Mouse (Mus musculus) small intestine, adult 2 months (tissue): ENCODE results near the gene Vmn1r195. TPM values are rescaled to one million over a fixed set of nuclear protein-coding genes. Genes with fewer than 3 reads are reported as not detected.

ENCODE experiments used
- H3K27ac ChIP-seq: fragments of 200-500 bp; 2 replicates; pipeline ENCODE4 v1.5.1; 2012; ENCODE audit warnings: low read depth, low read length, control low read depth, inconsistent platforms; ENCODE audit not compliant: insufficient read depth
- H3K27me3 ChIP-seq: fragments of 200-500 bp; 2 replicates; pipeline ENCODE4 v1.6.1; 2012; ENCODE audit warnings: mild to moderate bottlenecking, moderate library complexity, low read length, inconsistent platforms; ENCODE audit not compliant: control insufficient read depth, insufficient read depth
- H3K36me3 ChIP-seq: fragments of 200-500 bp; 2 replicates; pipeline ENCODE4 v1.6.1; 2012; ENCODE audit warnings: mild to moderate bottlenecking, low read length, control low read depth, inconsistent platforms; ENCODE audit not compliant: control insufficient read depth, insufficient read depth
- H3K4me1 ChIP-seq: fragments of 200-500 bp; 2 replicates; pipeline ENCODE4 v1.6.1; 2012; ENCODE audit warnings: low read length, inconsistent platforms, mixed read lengths; ENCODE audit not compliant: control insufficient read depth, insufficient read depth, insufficient read length
- H3K4me3 ChIP-seq: fragments of 200-500 bp; 2 replicates; pipeline ENCODE4 v1.5.1; 2012; ENCODE audit warnings: low read depth, mild to moderate bottlenecking, control low read depth, inconsistent platforms, low read length, moderate library complexity
- CTCF ChIP-seq: fragments of 200-500 bp; IDR thresholded peaks from 2 replicates; pipeline ENCODE4 v1.5.1; 2012; ENCODE audit warnings: low read depth, mild to moderate bottlenecking, control low read depth, inconsistent platforms, low read length, moderate library complexity, mixed read lengths; ENCODE audit not compliant: insufficient replicate concordance, insufficient read length; ENCODE audit errors: extremely low read depth
- POLR2A ChIP-seq: fragments of 200-500 bp; IDR thresholded peaks from 2 replicates; pipeline ENCODE4 v1.6.1; 2012; ENCODE audit warnings: low read depth, mild to moderate bottlenecking, control low read depth, inconsistent platforms, low read length, moderate library complexity
- WGBS: fragments of 180-500 bp; shearing (Covaris S2); methylation state at CpG from one replicate; pipeline ENCODE4 v1.1.7; 2018; 5-methylcytosine and 5-hydroxymethylcytosine counted together
- polyA plus RNA-seq: library from polyadenylated mRNA; depleted of rRNA; stranded (reverse); fragments of >200 nt; gene quantifications from 2 replicates; pipeline ENCODE4 v1.2.3, GENCODE M21; 2012; rRNA removed

Gene Vmn1r195
- polyA plus RNA-seq, 1 experiment = not detected

DNA sequence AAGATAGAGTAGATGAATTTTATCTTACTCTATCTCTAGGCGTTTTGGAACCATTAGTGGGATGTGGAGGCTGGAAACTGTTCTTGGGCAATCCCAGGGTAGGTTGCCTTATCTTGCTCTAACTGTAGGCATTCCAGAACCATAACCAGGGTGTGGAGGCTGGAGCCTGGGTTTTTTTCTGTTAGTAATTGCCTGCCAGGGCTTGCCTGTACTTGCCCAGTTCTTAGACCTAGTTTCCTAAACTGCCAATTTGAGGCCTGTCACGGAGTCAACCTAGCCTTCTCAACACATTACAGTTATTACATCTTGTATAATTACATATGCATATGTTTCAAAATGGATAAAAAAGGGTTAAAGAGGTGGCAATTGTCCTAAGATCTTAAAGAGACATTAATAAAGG lies 47.0 kb downstream of the Vmn1r195 start:
- Histone ChIP-seq H3K36me3 (no peaks in the 10 kb centered on the region), H3K4me3 (no peak overlapping the region), H3K27me3 (no peaks in the 10 kb centered on the region), H3K4me1 (peaks cover 17% of the 10 kb centered on the region; the same call in 1 of the 2 replicates), H3K27ac (no peak overlapping the region)
- whole genome bisulfite sequencing = 44% methylated on average over 2 of the region's 2 CpGs
- TF ChIP-seq POLR2A = no peak
- TF ChIP-seq CTCF = no peak

DNA sequence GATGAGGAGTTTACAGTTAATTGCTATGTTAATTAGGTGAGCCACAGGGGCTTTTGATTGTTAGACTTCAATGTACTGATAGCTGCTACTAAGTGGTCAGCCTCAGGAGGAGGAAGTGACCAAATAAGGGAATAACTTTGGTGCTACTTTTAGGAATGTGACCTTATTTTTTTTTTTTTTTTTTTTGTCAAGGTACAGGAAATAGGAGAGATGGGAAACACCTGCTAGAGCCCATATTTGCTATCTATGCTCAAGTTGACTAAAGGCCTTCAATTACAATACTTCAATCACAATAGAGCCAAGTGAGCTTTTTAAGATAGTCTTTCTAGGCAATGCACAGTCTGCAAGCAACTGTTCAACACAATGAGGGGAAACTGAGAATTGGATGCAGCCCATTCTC lies 49.8 kb downstream of the Vmn1r195 start:
- H3K4me3 ChIP-seq = no peak overlapping the region
- H3K36me3 ChIP-seq = no peaks in the 10 kb centered on the region
- H3K27me3 ChIP-seq = no peaks in the 10 kb centered on the region
- TF ChIP-seq CTCF (no peak), POLR2A (no peak)
- no peak overlapping the region for H3K27ac ChIP-seq
- peaks cover 13% of the 10 kb centered on the region; the same call in 1 of the 2 replicates for H3K4me1 ChIP-seq

- peaks cover 4% of the 10 kb centered on the region; the same call in 1 of the 2 replicates for H3K4me1 ChIP-seq
- no peaks in the 10 kb centered on the region for H3K27me3 ChIP-seq
- H3K27ac ChIP-seq = no peak within 1 kb of the TSS
- H3K36me3 ChIP-seq = no peaks in the 10 kb centered on the region
- H3K4me3 ChIP-seq = no peak within 1 kb of the TSS
- TF ChIP-seq POLR2A (no peak), CTCF (no peak)
Measured at GRCm38 (mm10) chr13:22324289-22324688, 54.0 kb downstream of the Vmn1r195 start, which contains the start of gene Vmn1r197. Gene Vmn1r197, plus strand, starts transcription at chr13:22324589.

Other genes starting within 250 kb of the Vmn1r195 start
- 106 and 238 TPM in 2 replicates for gene Hist1h2ah, start 235.0 kb upstream of the Vmn1r195 start, polyA plus RNA-seq
- gene Hist1h2bk, start 234.7 kb upstream of the Vmn1r195 start, polyA plus RNA-seq = 34.9 and 41.4 TPM in 2 replicates
- gene Hist1h4i, start 229.2 kb upstream of the Vmn1r195 start, polyA plus RNA-seq = 6.3 and 10.1 TPM in 2 replicates
- gene Hist1h2ag, start 227.6 kb upstream of the Vmn1r195 start, polyA plus RNA-seq = 22.6 and 24.8 TPM in 2 replicates
- gene Hist1h2bj, start 227.3 kb upstream of the Vmn1r195 start, polyA plus RNA-seq = 16.9 and 21.2 TPM in 2 replicates
- gene Vmn1r188, start 186.1 kb upstream of the Vmn1r195 start, polyA plus RNA-seq = not detected in 2 replicates
- not detected in 2 replicates for gene Vmn1r189, start 164.7 kb upstream of the Vmn1r195 start, polyA plus RNA-seq
- not detected in 2 replicates for gene Vmn1r191, start 86.6 kb upstream of the Vmn1r195 start, polyA plus RNA-seq
- not detected in 2 replicates for gene Vmn1r192, start 79.4 kb upstream of the Vmn1r195 start, polyA plus RNA-seq
- not detected in 2 replicates for gene Vmn1r193, start 47.4 kb upstream of the Vmn1r195 start, polyA plus RNA-seq
- not detected in 2 replicates for gene Vmn1r194, start 26.3 kb upstream of the Vmn1r195 start, polyA plus RNA-seq
- not detected in 2 replicates for gene Vmn1r196, start 19.4 kb downstream of the Vmn1r195 start, polyA plus RNA-seq
- gene Vmn1r197, start 54.1 kb downstream of the Vmn1r195 start, polyA plus RNA-seq = not detected in 2 replicates
- not detected in 2 replicates for gene Vmn1r198, start 79.8 kb downstream of the Vmn1r195 start, polyA plus RNA-seq
- gene Vmn1r199, start 109.3 kb downstream of the Vmn1r195 start, polyA plus RNA-seq = not detected in 2 replicates
- gene Vmn1r200, start 119.9 kb downstream of the Vmn1r195 start, polyA plus RNA-seq = not detected in 2 replicates
- not detected in 2 replicates for gene Vmn1r201, start 201.4 kb downstream of the Vmn1r195 start, polyA plus RNA-seq
- gene Vmn1r202, start 234.9 kb downstream of the Vmn1r195 start, polyA plus RNA-seq = not detected in 2 replicates
- not detected in 2 replicates for gene Vmn1r203, start 247.6 kb downstream of the Vmn1r195 start, polyA plus RNA-seq